Mouse (Mus musculus): ENCODE measurements around the gene Rock2. TPM values are rescaled to one million over a fixed set of nuclear protein-coding genes. Genes with fewer than 3 reads are reported as not detected.

Gene Rock2
- polyA plus RNA-seq, 1 experiment from 2014 or later, result 12.6 TPM

GRCm38 (mm10) chr12:16898790-16899189, 4.1 kb downstream of the Rock2 start:
- no peak for ATAC-seq (ENCODE audit: insufficient number of reproducible peaks, low FRiP score, low TSS enrichment, low read depth)

GRCm38 (mm10) chr12:16900625-16901222, 6.0 kb downstream of the Rock2 start:
- Histone ChIP-seq H3K4me3 (ENCODE audit: low read depth, low read length) (no peak overlapping the region), H3K4me1 (ENCODE audit: control insufficient read depth, insufficient read depth, low read length) (peaks cover 7% of the 10 kb centered on the region; the same call in 1 of the 2 replicates), H3K9me3 (ENCODE audit: control insufficient read depth, low read length) (no peaks in the 10 kb centered on the region), H3K27ac (replicated peaks; ENCODE audit: low read depth, low read length) (no peak overlapping the region), H3K36me3 (ENCODE audit: control insufficient read depth, insufficient read depth, low read length) (no peaks in the 10 kb centered on the region), H3K27me3 (ENCODE audit: control insufficient read depth, insufficient read depth, low read length) (no peaks in the 10 kb centered on the region), H3K9ac (ENCODE audit: low read length) (no peak overlapping the region), H3K4me2 (ENCODE audit: low read depth, severe bottlenecking) (no peak overlapping the region)
- DNase-seq (ENCODE audit: low spot score) (no peak), ATAC-seq (ENCODE audit: insufficient number of reproducible peaks, low FRiP score, low TSS enrichment, low read depth) (no peak)
- WGBS, result 78% methylated on average over 3 of the region's 3 CpGs

More at GRCm38 (mm10) chr12:16898790-16899189, 4.1 kb downstream of the Rock2 start:
- Histone ChIP-seq H3K27me3 (ENCODE audit: control insufficient read depth, insufficient read depth, low read length) (no peaks in the 10 kb centered on the region), H3K9ac (ENCODE audit: low read length) (no peak overlapping the region), H3K4me1 (ENCODE audit: control insufficient read depth, insufficient read depth, low read length) (peaks cover 11% of the 10 kb centered on the region), H3K27ac (replicated peaks; ENCODE audit: low read depth, low read length) (no peak overlapping the region), H3K4me3 (ENCODE audit: low read depth, low read length) (no peak overlapping the region), H3K36me3 (ENCODE audit: control insufficient read depth, insufficient read depth, low read length) (no peaks in the 10 kb centered on the region), H3K4me2 (ENCODE audit: low read depth, severe bottlenecking) (no peak overlapping the region), H3K9me3 (ENCODE audit: control insufficient read depth, low read length) (no peaks in the 10 kb centered on the region)
- no peak for DNase-seq (ENCODE audit: low spot score)

- no peaks in the 10 kb centered on the region for H3K27me3 ChIP-seq (ENCODE audit: control insufficient read depth, insufficient read depth, low read length)
- H3K36me3 ChIP-seq (ENCODE audit: control insufficient read depth, insufficient read depth, low read length), result no peaks in the 10 kb centered on the region
- DNase-seq (ENCODE audit: low spot score) (no peak), ATAC-seq (ENCODE audit: insufficient number of reproducible peaks, low FRiP score, low TSS enrichment, low read depth) (no peak)
- no peaks in the 10 kb centered on the region for H3K4me1 ChIP-seq (ENCODE audit: control insufficient read depth, insufficient read depth, low read length)
- H3K9me3 ChIP-seq (ENCODE audit: control insufficient read depth, low read length), result no peaks in the 10 kb centered on the region
- H3K4me2 ChIP-seq (ENCODE audit: low read depth, severe bottlenecking), result no peak overlapping the region
- no peak overlapping the region for H3K9ac ChIP-seq (ENCODE audit: low read length)
- WGBS, result 91% methylated on average over 2 of the region's 2 CpGs
- H3K27ac ChIP-seq (replicated peaks; ENCODE audit: low read depth, low read length), result no peak overlapping the region
- H3K4me3 ChIP-seq (ENCODE audit: low read depth, low read length), result no peak overlapping the region
Observed at GRCm38 (mm10) chr12:16903949-16904635, 9.4 kb downstream of the Rock2 start.

GRCm38 (mm10) chr12:16907282-16907846, 12.7 kb downstream of the Rock2 start:
- WGBS, result 92% methylated on average over 1 of the region's 1 CpGs
- DNase-seq (ENCODE audit: low spot score), result no peak
- H3K4me1 ChIP-seq (ENCODE audit: control insufficient read depth, insufficient read depth, low read length), result no peaks in the 10 kb centered on the region
- H3K4me3 ChIP-seq (ENCODE audit: low read depth, low read length), result no peak overlapping the region
- H3K27me3 ChIP-seq (ENCODE audit: control insufficient read depth, insufficient read depth, low read length), result no peaks in the 10 kb centered on the region
- no peak overlapping the region for H3K9ac ChIP-seq (ENCODE audit: low read length)
- no peak for ATAC-seq (ENCODE audit: insufficient number of reproducible peaks, low FRiP score, low TSS enrichment, low read depth)
- H3K36me3 ChIP-seq (ENCODE audit: control insufficient read depth, insufficient read depth, low read length), result no peaks in the 10 kb centered on the region
- H3K27ac ChIP-seq (replicated peaks; ENCODE audit: low read depth, low read length), result no peak overlapping the region
- no peaks in the 10 kb centered on the region for H3K9me3 ChIP-seq (ENCODE audit: control insufficient read depth, low read length)
- no peak overlapping the region for H3K4me2 ChIP-seq (ENCODE audit: low read depth, severe bottlenecking)

GRCm38 (mm10) chr12:16907953-16908648, 13.4 kb downstream of the Rock2 start:
- H3K4me3 ChIP-seq (ENCODE audit: low read depth, low read length), result no peak overlapping the region
- H3K27me3 ChIP-seq (ENCODE audit: control insufficient read depth, insufficient read depth, low read length), result no peaks in the 10 kb centered on the region
- no peaks in the 10 kb centered on the region for H3K4me1 ChIP-seq (ENCODE audit: control insufficient read depth, insufficient read depth, low read length)
- no peak overlapping the region for H3K9ac ChIP-seq (ENCODE audit: low read length)
- DNase-seq (ENCODE audit: low spot score) (no peak), ATAC-seq (ENCODE audit: insufficient number of reproducible peaks, low FRiP score, low TSS enrichment, low read depth) (no peak)
- 91% methylated on average over 1 of the region's 1 CpGs for WGBS
- no peaks in the 10 kb centered on the region for H3K36me3 ChIP-seq (ENCODE audit: control insufficient read depth, insufficient read depth, low read length)
- no peak overlapping the region for H3K4me2 ChIP-seq (ENCODE audit: low read depth, severe bottlenecking)
- no peaks in the 10 kb centered on the region for H3K9me3 ChIP-seq (ENCODE audit: control insufficient read depth, low read length)
- no peak overlapping the region for H3K27ac ChIP-seq (replicated peaks; ENCODE audit: low read depth, low read length)

GRCm38 (mm10) chr12:16911524-16911923, 16.8 kb downstream of the Rock2 start:
- H3K27ac ChIP-seq (replicated peaks; ENCODE audit: low read depth, low read length), result no peak overlapping the region

GRCm38 (mm10) chr12:16912600-16912999, 17.9 kb downstream of the Rock2 start:
- Histone ChIP-seq H3K4me3 (ENCODE audit: low read depth, low read length) (no peak overlapping the region), H3K4me2 (ENCODE audit: low read depth, severe bottlenecking) (no peak overlapping the region), H3K9ac (ENCODE audit: low read length) (no peak overlapping the region), H3K9me3 (ENCODE audit: control insufficient read depth, low read length) (no peaks in the 10 kb centered on the region), H3K27me3 (ENCODE audit: control insufficient read depth, insufficient read depth, low read length) (no peaks in the 10 kb centered on the region), H3K4me1 (ENCODE audit: control insufficient read depth, insufficient read depth, low read length) (no peaks in the 10 kb centered on the region), H3K27ac (replicated peaks; ENCODE audit: low read depth, low read length) (no peak overlapping the region), H3K36me3 (ENCODE audit: control insufficient read depth, insufficient read depth, low read length) (no peaks in the 10 kb centered on the region)
- DNase-seq (ENCODE audit: low spot score) (no peak), ATAC-seq (ENCODE audit: insufficient number of reproducible peaks, low FRiP score, low TSS enrichment, low read depth) (no peak)
- 94% methylated on average over 3 of the region's 3 CpGs for WGBS

More at GRCm38 (mm10) chr12:16911524-16911923, 16.8 kb downstream of the Rock2 start:
- ATAC-seq (ENCODE audit: insufficient number of reproducible peaks, low FRiP score, low TSS enrichment, low read depth), result no peak
- Histone ChIP-seq H3K27me3 (ENCODE audit: control insufficient read depth, insufficient read depth, low read length) (no peaks in the 10 kb centered on the region), H3K9me3 (ENCODE audit: control insufficient read depth, low read length) (no peaks in the 10 kb centered on the region), H3K4me2 (ENCODE audit: low read depth, severe bottlenecking) (no peak overlapping the region), H3K4me1 (ENCODE audit: control insufficient read depth, insufficient read depth, low read length) (no peaks in the 10 kb centered on the region), H3K9ac (ENCODE audit: low read length) (no peak overlapping the region), H3K36me3 (ENCODE audit: control insufficient read depth, insufficient read depth, low read length) (no peaks in the 10 kb centered on the region), H3K4me3 (ENCODE audit: low read depth, low read length) (no peak overlapping the region)
- DNase-seq (ENCODE audit: low spot score), result no peak
- 62% methylated on average over 2 of the region's 3 CpGs for WGBS

- no peaks in the 10 kb centered on the region for H3K4me1 ChIP-seq (ENCODE audit: control insufficient read depth, insufficient read depth, low read length)
- H3K4me3 ChIP-seq (ENCODE audit: low read depth, low read length), result no peak overlapping the region
- no peak for ATAC-seq (ENCODE audit: insufficient number of reproducible peaks, low FRiP score, low TSS enrichment, low read depth)
- H3K36me3 ChIP-seq (ENCODE audit: control insufficient read depth, insufficient read depth, low read length), result no peaks in the 10 kb centered on the region; the same call in 1 of the 2 replicates
- H3K9me3 ChIP-seq (ENCODE audit: control insufficient read depth, low read length), result no peaks in the 10 kb centered on the region
- H3K27ac ChIP-seq (replicated peaks; ENCODE audit: low read depth, low read length), result no peak overlapping the region
- no peak overlapping the region for H3K4me2 ChIP-seq (ENCODE audit: low read depth, severe bottlenecking)
- H3K9ac ChIP-seq (ENCODE audit: low read length), result no peak overlapping the region
- no peaks in the 10 kb centered on the region for H3K27me3 ChIP-seq (ENCODE audit: control insufficient read depth, insufficient read depth, low read length)
- DNase-seq (ENCODE audit: low spot score), result no peak
Observed at GRCm38 (mm10) chr12:16920186-16920860, 25.6 kb downstream of the Rock2 start.

Measured in limb, embryonic 11.5 days (tissue).